Mouse (Mus musculus) myocyte (in vitro differentiated cells): ENCODE data around the gene A830031A19Rik.

Source experiments
- CEBPB ChIP-seq: IDR thresholded peaks from 2 replicates; pipeline ENCODE4 v1.6.1; 2011; ENCODE audit warnings: mild to moderate bottlenecking, moderate library complexity; ENCODE audit not compliant: poor library complexity, insufficient read depth, severe bottlenecking
- E2F4 ChIP-seq: IDR thresholded peaks from one replicate; pipeline ENCODE4 v1.6.1; 2011; ENCODE audit warnings: mild to moderate bottlenecking, control low read depth, moderate library complexity; ENCODE audit not compliant: insufficient read depth
- MAX ChIP-seq: IDR thresholded peaks from one replicate; pipeline ENCODE4 v1.6.1; 2011; ENCODE audit warnings: low read depth, mild to moderate bottlenecking, control low read depth
- MYOD1 ChIP-seq, 3 experiments: IDR thresholded peaks; one replicate each; pipeline ENCODE4 v1.6.1; 2011; ENCODE audit warnings: control low read depth in 2 of 3, low read depth in 2 of 3, mild to moderate bottlenecking in 2 of 3, moderate library complexity in 1 of 3; ENCODE audit not compliant: insufficient read length in 2 of 3, control insufficient read depth in 1 of 3
- MYOG ChIP-seq, 3 experiments: IDR thresholded peaks; one replicate each; pipeline ENCODE4 v1.6.1; 2011; ENCODE audit warnings: control low read depth in 2 of 3, low read depth in 2 of 3, mild to moderate bottlenecking in 2 of 3; ENCODE audit not compliant: insufficient read length in 2 of 3, control insufficient read depth in 1 of 3, insufficient read depth in 1 of 3
- POLR2A ChIP-seq: IDR thresholded peaks from one replicate; pipeline ENCODE4 v1.6.1; 2011; ENCODE audit warnings: low read depth, mild to moderate bottlenecking, control low read depth, moderate library complexity; ENCODE audit not compliant: insufficient read length
- POLR2AphosphoS2 ChIP-seq: IDR thresholded peaks from one replicate; pipeline ENCODE4 v1.6.1; 2011; ENCODE audit warnings: low read depth, control low read depth; ENCODE audit not compliant: insufficient read length
- SRF ChIP-seq: IDR thresholded peaks from one replicate; pipeline ENCODE4 v1.6.1; 2011; ENCODE audit warnings: low read depth; ENCODE audit not compliant: control insufficient read depth, insufficient read length
- TCF12 ChIP-seq: IDR thresholded peaks from one replicate; pipeline ENCODE4 v1.6.1; 2011; ENCODE audit warnings: mild to moderate bottlenecking, control low read depth; ENCODE audit not compliant: poor library complexity, insufficient read depth, severe bottlenecking
- TCF3 ChIP-seq: IDR thresholded peaks from one replicate; pipeline ENCODE4 v1.6.1; 2011; ENCODE audit warnings: low read depth, control low read depth; ENCODE audit not compliant: insufficient read length
- USF1 ChIP-seq: IDR thresholded peaks from one replicate; pipeline ENCODE4 v1.6.1; 2011; ENCODE audit warnings: low read depth, mild to moderate bottlenecking, control low read depth, moderate library complexity

DNA sequence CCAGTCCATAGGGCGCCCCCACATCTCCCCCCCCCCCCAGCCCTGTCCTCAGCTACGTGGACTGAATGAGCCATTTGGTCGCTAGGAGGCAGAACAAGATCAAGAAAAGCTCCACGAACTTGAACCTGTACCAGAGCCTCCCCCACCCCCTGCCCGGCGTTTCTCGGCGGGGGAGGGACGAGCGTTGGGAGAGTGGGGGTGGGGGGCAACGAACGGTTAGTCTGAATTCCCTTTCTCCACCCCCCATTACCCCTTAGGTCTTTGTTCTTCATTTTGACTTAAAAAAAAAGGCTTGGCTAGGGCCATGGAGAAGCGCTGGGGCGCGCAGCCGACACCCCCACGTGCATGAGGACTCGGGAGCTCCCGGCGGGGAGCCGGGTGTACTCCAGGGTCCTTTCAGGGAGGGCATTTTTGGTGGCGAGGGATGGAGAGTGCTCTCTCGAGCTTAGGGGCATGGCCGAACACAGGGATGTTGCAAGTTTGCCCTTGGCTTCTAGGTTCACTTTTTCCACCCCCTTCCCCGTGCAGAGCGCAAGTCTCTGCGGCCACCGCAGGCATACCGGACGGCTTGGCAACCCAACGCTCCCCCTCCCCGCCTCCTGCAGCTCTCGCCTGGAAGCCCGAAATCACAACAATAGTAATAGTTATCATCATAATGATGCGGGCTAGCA is 6.3 kb upstream of the A830031A19Rik start:
- TF ChIP-seq TCF12 (no peak), CEBPB (no peak), POLR2A (no peak), POLR2AphosphoS2 (no peak), MAX (no peak), TCF3 (no peak), E2F4 (no peak), SRF (no peak), MYOD1 (IDR thresholded peaks at IDR 0.05; ENCODE audit: control insufficient read depth in 1 of 3, insufficient read length in 2 of 3, low read depth in 2 of 3) (no peak), MYOG (IDR thresholded peaks at IDR 0.05; ENCODE audit: control insufficient read depth in 1 of 3, insufficient read depth in 1 of 3, insufficient read length in 2 of 3, low read depth in 2 of 3) (no peak), USF1 (no peak)
